Mouse (Mus musculus): ENCODE measurements around the gene Apoa1.

Apoa1 gene

GRCm38 (mm10) chr9:46259111-46259510 lies 30.7 kb downstream of the Apoa1 start:
- DNase-seq = no peak

- DNase-seq = no peak
These were observed 32.8 kb downstream of the Apoa1 start for GRCm38 (mm10) chr9:46261131-46261530.

- DNase-seq = no peak
These were observed 40.0 kb downstream of the Apoa1 start, which contains the start of gene Apoa5 for GRCm38 (mm10) chr9:46268343-46268873. Gene Apoa5, plus strand, starts transcription at chr9:46268633.

- DNase-seq = no peak
These were observed 40.7 kb downstream of the Apoa1 start for GRCm38 (mm10) chr9:46269125-46269524.

- no peak for DNase-seq
These were observed 42.4 kb downstream of the Apoa1 start for GRCm38 (mm10) chr9:46270782-46271181.

- no peak for DNase-seq
These were observed 43.7 kb downstream of the Apoa1 start for GRCm38 (mm10) chr9:46272070-46272469.

GRCm38 (mm10) chr9:46272677-46273454 lies 44.5 kb downstream of the Apoa1 start, which contains the start of gene Zpr1:
Gene Zpr1, plus strand, starts transcription at chr9:46273064.
- peak; percentile 90 for DNase-seq

- DNase-seq = no peak
These were observed 46.1 kb downstream of the Apoa1 start for GRCm38 (mm10) chr9:46274494-46274893.

Data from cerebellum, adult 9-11 months (tissue).